Mouse (Mus musculus): Measurements from ENCODE around the gene Olfr1419. TPM values are rescaled to one million over a fixed set of nuclear protein-coding genes. Genes with fewer than 3 reads are reported as not detected.

Olfr1419 gene
- total and polyA plus RNA-seq, 3 experiments, result not detected

DNA sequence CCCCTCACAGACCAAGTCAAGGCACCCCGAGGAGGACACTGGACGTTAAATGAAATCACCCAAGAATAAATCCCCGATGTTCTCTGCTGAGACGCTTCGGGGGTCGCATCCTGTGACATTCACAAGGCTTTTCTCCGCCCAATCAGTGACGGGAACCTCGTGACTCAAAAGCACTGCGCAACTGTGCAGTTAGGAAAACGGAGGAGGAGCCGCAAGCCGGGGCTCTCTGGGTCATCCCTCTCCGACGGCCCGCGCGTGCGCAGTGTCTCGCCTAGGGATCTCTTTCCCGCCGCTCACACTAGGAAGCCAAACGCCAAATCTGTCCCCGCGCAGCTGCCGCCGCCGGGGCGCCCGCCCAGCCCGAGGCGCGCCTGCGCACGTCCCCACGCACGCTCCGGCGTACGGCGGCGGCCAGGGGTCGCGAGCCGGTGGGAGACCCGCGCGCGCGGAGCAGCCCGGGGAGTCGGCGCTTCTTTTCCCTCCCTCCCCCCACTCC lies 37.2 kb upstream of the Olfr1419 start, which contains the start of gene Patl1:
TSS of gene Patl1 (plus strand) at position 363 of the 496 bp plus-strand sequence.
- Histone ChIP-seq H3K79me2 (replicated peaks; ENCODE audit: control insufficient read depth, extremely low read depth, insufficient read depth, poor library complexity, severe bottlenecking) (peaks cover 30% of the 10 kb centered on the region), H3K4me3 (replicated peaks in 1 of 3; ENCODE audit: low read depth in 2 of 3, low read length in 2 of 3, poor library complexity in 1 of 3) (peak within 1 kb of the TSS; percentile 82 to 95 (median 84)), H3K27me3 (replicated peaks) (no peaks in the 10 kb centered on the region), H3K36me3 (replicated peaks in 1 of 2; ENCODE audit: control insufficient read depth in 1 of 2, insufficient read depth in 1 of 2, low read length in 1 of 2) (peaks cover 12 to 22% of the 10 kb centered on the region in 2 experiments), H3K27ac (ENCODE audit: insufficient read depth, low read depth) (peak within 1 kb of the TSS; percentile 46; the same call in 1 of the 2 replicates), H3K4me1 (ENCODE audit: control insufficient read depth in 1 of 2, insufficient read depth in 2 of 2) (peaks cover 7 to 39% of the 10 kb centered on the region in 2 experiments), H3K9ac (ENCODE audit: insufficient read depth, low read depth) (peak within 1 kb of the TSS; percentile 91), H3K9me3 (replicated peaks; ENCODE audit: low read length) (no peaks in the 10 kb centered on the region), H3K4me2 (ENCODE audit: insufficient read depth, low read depth, poor library complexity, severe bottlenecking) (peak within 1 kb of the TSS; percentile 92)
- peak; percentile 98 for DNase-seq (ENCODE audit: extremely low read depth)
- dilution Hi-C loops (cut with MboI; ENCODE audit: extremely low pct_ligation_motif_present, extremely low pct_unique_long_range_greater_than_20kb, low sequenced_read_pairs), result no loop called here
- TF ChIP-seq TCF12 (IDR thresholded peaks at IDR 0.05; ENCODE audit: low read depth, low read length) (peak; percentile 44; the same call in 1 of the 2 replicates), E2F4 (IDR thresholded peaks at IDR 0.05; ENCODE audit: insufficient replicate concordance, low read depth, low read length) (0 out of 2 replicates have a peak, but pooled peaks have one; percentile 53), ELF1 (IDR thresholded peaks at IDR 0.05; ENCODE audit: low read depth, low read length) (peak; percentile 83), ZMIZ1 (IDR thresholded peaks at IDR 0.05; ENCODE audit: low read depth, low read length) (peak; percentile 70), POLR2AphosphoS2 (IDR thresholded peaks at IDR 0.05; ENCODE audit: low read depth, low read length) (peak; percentile 63; the same call in 1 of the 2 replicates), KAT2A (IDR thresholded peaks at IDR 0.05; ENCODE audit: insufficient replicate concordance, low read length) (no peak), PAX5 (IDR thresholded peaks at IDR 0.05; ENCODE audit: low read length) (no peak), ZKSCAN1 (IDR thresholded peaks at IDR 0.05; ENCODE audit: borderline replicate concordance, low read depth, low read length) (no peak), BHLHE40 (IDR thresholded peaks at IDR 0.05; ENCODE audit: low read depth, low read length) (peak; percentile 31; the same call in 1 of the 2 replicates), MAX (IDR thresholded peaks at IDR 0.05; ENCODE audit: low read length) (peak; percentile 60), MEF2A (IDR thresholded peaks at IDR 0.05; ENCODE audit: borderline replicate concordance, low read depth, low read length) (no peak), JUN (IDR thresholded peaks at IDR 0.05; ENCODE audit: insufficient read depth, low read depth, low read length) (no peak), HCFC1 (IDR thresholded peaks at IDR 0.05; ENCODE audit: low read depth, low read length) (peak; percentile 72), USF1 (IDR thresholded peaks at IDR 0.05; ENCODE audit: low read depth, low read length) (peak; percentile 60), GABPA (IDR thresholded peaks at IDR 0.05; ENCODE audit: insufficient replicate concordance, low read depth, low read length) (no peak), MXI1 (IDR thresholded peaks at IDR 0.05; ENCODE audit: low read depth, low read length) (0 out of 2 replicates have a peak, but pooled peaks have one; percentile 38), POLR2A (IDR thresholded peaks at IDR 0.05; ENCODE audit: low read depth, low read length) (peak; percentile 84), NRF1 (IDR thresholded peaks at IDR 0.05; ENCODE audit: low read depth, low read length) (peak; percentile 96), EP300 (IDR thresholded peaks at IDR 0.05; ENCODE audit: low read length) (no peak), NELFE (IDR thresholded peaks at IDR 0.05; ENCODE audit: low read depth, low read length) (peak; percentile 43; the same call in 1 of the 2 replicates), ZNF384 (IDR thresholded peaks at IDR 0.05; ENCODE audit: low read depth, low read length) (no peak)
- in situ Hi-C loops (cut with MboI; ENCODE audit: low pct_ligation_motif_present, low pct_unique_long_range_greater_than_20kb, low sequenced_read_pairs), result no loop called here

Data from CH12.LX (cell line).